Mouse (Mus musculus) MEL (cell line): Measurements from ENCODE around the gene Prph.

Experiments
- CTCF ChIP-seq, 3 experiments: IDR thresholded peaks in 2 of 3; conservative IDR thresholded peaks in 1 of 3; 2 replicates each; pipeline ENCODE4 v1.5.1; 2011 to 2012; ENCODE audit warnings: low read length in 3 of 3, low read depth in 2 of 3, mild to moderate bottlenecking in 2 of 3, improper control_type of control experiment in 1 of 3, inconsistent platforms in 1 of 3, mixed read lengths in 1 of 3, moderate library complexity in 1 of 3; ENCODE audit not compliant: control insufficient read depth in 1 of 3, insufficient read depth in 1 of 3, poor library complexity in 1 of 3, severe bottlenecking in 1 of 3
- EP300 ChIP-seq, 2 experiments: IDR thresholded peaks; 2 replicates each; pipeline ENCODE4 v1.6.1; 2011; ENCODE audit warnings: improper control_type of control experiment in 2 of 2, low read length in 2 of 2, low read depth in 1 of 2, mild to moderate bottlenecking in 1 of 2
- GATA1 ChIP-seq: IDR thresholded peaks from 2 replicates; pipeline ENCODE4 v1.6.1; 2011; ENCODE audit warnings: low read depth, low read length, improper control_type of control experiment
- MYC ChIP-seq: IDR thresholded peaks from 2 replicates; pipeline ENCODE4 v1.6.1; 2011; ENCODE audit warnings: low read depth, mild to moderate bottlenecking, low read length, improper control_type of control experiment, moderate library complexity
- POLR2A ChIP-seq, 2 experiments: IDR thresholded peaks; 2 replicates each; pipeline ENCODE4 v1.6.1; 2011 to 2012; ENCODE audit warnings: low read length in 2 of 2, mild to moderate bottlenecking in 2 of 2, control low read depth in 1 of 2, improper control_type of control experiment in 1 of 2, low read depth in 1 of 2, moderate library complexity in 1 of 2; ENCODE audit not compliant: control insufficient read depth in 1 of 2, insufficient read depth in 1 of 2, poor library complexity in 1 of 2
- SMC3 ChIP-seq: IDR thresholded peaks from 2 replicates; pipeline ENCODE4 v1.6.1; 2011; ENCODE audit warnings: low read depth, low read length, improper control_type of control experiment

DNA sequence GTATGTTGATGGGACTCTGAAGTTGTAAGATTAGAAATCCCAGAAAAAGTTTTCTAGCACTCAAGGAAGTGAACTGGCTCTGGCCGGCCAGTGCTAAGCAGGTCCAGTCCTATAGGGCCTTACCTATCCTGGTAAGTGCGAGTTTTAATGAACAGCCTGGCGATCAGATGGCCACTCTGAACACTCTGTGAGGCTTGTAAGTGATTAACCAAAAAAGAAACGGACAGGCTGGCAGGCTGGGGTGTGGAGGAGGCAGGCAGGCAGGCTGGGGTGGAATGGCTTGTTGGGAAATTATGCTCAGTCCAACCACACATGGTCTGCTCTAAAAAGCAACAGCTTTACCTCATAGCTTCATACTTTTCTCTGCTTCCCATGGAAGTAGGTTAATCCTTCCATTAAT is 19.5 kb upstream of the Prph start:
- no peak for TF ChIP-seq GATA1
- TF ChIP-seq POLR2A (IDR thresholded peaks at IDR 0.05; ENCODE audit: control insufficient read depth in 1 of 2, insufficient read depth in 1 of 2, low read depth in 1 of 2, low read length in 2 of 2, poor library complexity in 1 of 2): no peak
- TF ChIP-seq SMC3: no peak
- no peak for TF ChIP-seq MYC
- no peak for TF ChIP-seq EP300 (IDR thresholded peaks at IDR 0.05; ENCODE audit: low read depth in 1 of 2, low read length in 2 of 2)
- TF ChIP-seq CTCF (IDR thresholded peaks at IDR 0.05 in 2 of 3, conservative IDR thresholded peaks at IDR 0.05 in 1 of 3; ENCODE audit: control insufficient read depth in 1 of 3, insufficient read depth in 1 of 3, low read depth in 2 of 3, low read length in 3 of 3, poor library complexity in 1 of 3, severe bottlenecking in 1 of 3): no peak
